Mouse (Mus musculus): ENCODE data around the gene Neurl2. TPM values are rescaled to one million over a fixed set of nuclear protein-coding genes. Genes with fewer than 3 reads are reported as not detected.

Neurl2 gene
- polyA plus RNA-seq, 1 experiment from 2014 or later, result 3.2 TPM

GRCm38 (mm10) chr2:164829090-164829489 lies 4.2 kb downstream of the Neurl2 start:
- no peaks in the 10 kb centered on the region for H3K27me3 ChIP-seq (ENCODE audit: control insufficient read depth, insufficient read depth, low read length)
- no peak overlapping the region for H3K9ac ChIP-seq (ENCODE audit: low read length)
- DNase-seq (ENCODE audit: low spot score) (no peak), ATAC-seq (replicated peaks; ENCODE audit: low FRiP score) (no peak)
- H3K27ac ChIP-seq (ENCODE audit: low read depth, low read length), result no peak overlapping the region
- H3K4me2 ChIP-seq (ENCODE audit: low read depth, low read length, severe bottlenecking), result no peak overlapping the region
- H3K9me3 ChIP-seq (ENCODE audit: control insufficient read depth, low read length), result no peaks in the 10 kb centered on the region
- 93% methylated on average over 1 of the region's 1 CpGs for WGBS
- no peaks in the 10 kb centered on the region; the same call in 1 of the 2 replicates for H3K4me1 ChIP-seq (replicated peaks; ENCODE audit: control insufficient read depth, insufficient read depth, low read length)
- H3K36me3 ChIP-seq (ENCODE audit: control insufficient read depth, insufficient read depth, low read length), result peaks cover 3% of the 10 kb centered on the region; the same call in 1 of the 2 replicates
- H3K4me3 ChIP-seq (ENCODE audit: low read depth, low read length), result no peak overlapping the region

DNA sequence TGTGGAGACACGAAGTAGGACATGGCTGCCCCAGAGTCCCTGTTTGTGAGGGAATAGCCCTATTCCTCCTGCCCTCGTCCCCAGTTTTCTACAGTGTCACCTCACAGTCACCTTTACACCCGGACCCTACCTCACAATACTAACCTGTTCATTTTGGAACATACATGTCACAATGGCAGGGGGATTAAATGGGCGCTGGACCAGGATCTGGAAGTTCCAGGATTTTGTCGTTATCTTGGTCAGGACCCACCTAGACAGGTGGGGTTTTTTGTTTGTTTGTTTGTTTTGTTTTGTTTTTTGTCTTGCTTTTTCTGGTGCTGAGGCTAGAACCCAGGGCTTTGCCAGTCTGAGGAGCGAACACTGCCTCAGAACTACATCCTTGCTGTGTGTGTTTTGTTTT lies 4.8 kb downstream of the Neurl2 start, which contains the start of gene Spata25:
Gene Spata25 (minus strand): TSS at position 101 of the 400 bp plus-strand sequence.
- H3K4me3 ChIP-seq (ENCODE audit: low read depth, low read length), result no peak within 1 kb of the TSS
- H3K27me3 ChIP-seq (ENCODE audit: control insufficient read depth, insufficient read depth, low read length), result no peaks in the 10 kb centered on the region
- H3K27ac ChIP-seq (ENCODE audit: low read depth, low read length), result no peak within 1 kb of the TSS
- H3K4me1 ChIP-seq (replicated peaks; ENCODE audit: control insufficient read depth, insufficient read depth, low read length), result peaks cover 2% of the 10 kb centered on the region; the same call in 1 of the 2 replicates
- H3K4me2 ChIP-seq (ENCODE audit: low read depth, low read length, severe bottlenecking), result no peak within 1 kb of the TSS
- DNase-seq (ENCODE audit: low spot score) (no peak), ATAC-seq (replicated peaks; ENCODE audit: low FRiP score) (no peak)
- peaks cover 3% of the 10 kb centered on the region; the same call in 1 of the 2 replicates for H3K36me3 ChIP-seq (ENCODE audit: control insufficient read depth, insufficient read depth, low read length)
- H3K9me3 ChIP-seq (ENCODE audit: control insufficient read depth, low read length), result no peaks in the 10 kb centered on the region
- WGBS, result 92% methylated on average over 6 of the region's 6 CpGs
- H3K9ac ChIP-seq (ENCODE audit: low read length), result no peak within 1 kb of the TSS

- no peak overlapping the region for H3K9ac ChIP-seq (ENCODE audit: low read length)
- 89% methylated on average over 16 of the region's 16 CpGs for WGBS
- DNase-seq (ENCODE audit: low spot score) (no peak), ATAC-seq (replicated peaks; ENCODE audit: low FRiP score) (no peak)
- no peaks in the 10 kb centered on the region for H3K27me3 ChIP-seq (ENCODE audit: control insufficient read depth, insufficient read depth, low read length)
- H3K36me3 ChIP-seq (ENCODE audit: control insufficient read depth, insufficient read depth, low read length), result peaks cover 3% of the 10 kb centered on the region; the same call in 1 of the 2 replicates
- no peaks in the 10 kb centered on the region for H3K9me3 ChIP-seq (ENCODE audit: control insufficient read depth, low read length)
- H3K4me2 ChIP-seq (ENCODE audit: low read depth, low read length, severe bottlenecking), result no peak overlapping the region
- peaks cover 4% of the 10 kb centered on the region; the same call in 1 of the 2 replicates for H3K4me1 ChIP-seq (replicated peaks; ENCODE audit: control insufficient read depth, insufficient read depth, low read length)
- H3K27ac ChIP-seq (ENCODE audit: low read depth, low read length), result no peak overlapping the region
- no peak overlapping the region for H3K4me3 ChIP-seq (ENCODE audit: low read depth, low read length)
Observed at GRCm38 (mm10) chr2:164827146-164827850, 6.0 kb downstream of the Neurl2 start.

- no peaks in the 10 kb centered on the region for H3K27me3 ChIP-seq (ENCODE audit: control insufficient read depth, insufficient read depth, low read length)
- H3K4me2 ChIP-seq (ENCODE audit: low read depth, low read length, severe bottlenecking), result no peak overlapping the region
- H3K36me3 ChIP-seq (ENCODE audit: control insufficient read depth, insufficient read depth, low read length), result peaks cover 3% of the 10 kb centered on the region; the same call in 1 of the 2 replicates
- 97% methylated on average over 17 of the region's 17 CpGs for WGBS
- H3K9me3 ChIP-seq (ENCODE audit: control insufficient read depth, low read length), result no peaks in the 10 kb centered on the region
- H3K27ac ChIP-seq (ENCODE audit: low read depth, low read length), result no peak overlapping the region
- ATAC-seq (replicated peaks; ENCODE audit: low FRiP score) (no peak), DNase-seq (ENCODE audit: low spot score) (no peak)
- H3K4me1 ChIP-seq (replicated peaks; ENCODE audit: control insufficient read depth, insufficient read depth, low read length), result peaks cover 6% of the 10 kb centered on the region; the same call in 1 of the 2 replicates
- H3K4me3 ChIP-seq (ENCODE audit: low read depth, low read length), result no peak overlapping the region
- H3K9ac ChIP-seq (ENCODE audit: low read length), result no peak overlapping the region
Observed at GRCm38 (mm10) chr2:164825521-164825920, 7.7 kb downstream of the Neurl2 start.

DNA sequence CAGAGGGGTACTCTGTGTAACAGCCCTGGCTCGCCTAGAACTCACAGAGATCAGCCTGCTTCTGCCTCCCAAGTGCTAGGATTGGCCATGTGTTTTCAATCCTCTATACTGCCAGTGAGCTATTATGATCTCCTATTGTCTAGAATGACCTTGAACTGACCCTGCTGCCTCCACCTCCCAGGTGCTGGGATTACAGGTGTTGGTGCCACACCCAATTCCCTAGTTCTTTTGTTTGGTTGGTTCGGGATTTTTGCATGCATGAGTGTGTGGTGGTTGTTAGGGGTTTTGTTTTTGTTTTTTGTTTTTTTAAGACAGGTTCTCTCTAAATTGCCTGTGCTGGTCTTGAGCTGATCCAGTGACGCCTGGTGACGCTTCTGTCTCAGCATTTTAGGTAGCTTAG lies 9.3 kb downstream of the Neurl2 start:
- no peak for DNase-seq (ENCODE audit: low spot score)
- Histone ChIP-seq H3K9ac (ENCODE audit: low read length) (no peak overlapping the region), H3K27ac (ENCODE audit: low read depth, low read length) (no peak overlapping the region), H3K9me3 (ENCODE audit: control insufficient read depth, low read length) (no peaks in the 10 kb centered on the region), H3K4me3 (ENCODE audit: low read depth, low read length) (no peak overlapping the region), H3K27me3 (ENCODE audit: control insufficient read depth, insufficient read depth, low read length) (no peaks in the 10 kb centered on the region), H3K4me2 (ENCODE audit: low read depth, low read length, severe bottlenecking) (no peak overlapping the region), H3K4me1 (replicated peaks; ENCODE audit: control insufficient read depth, insufficient read depth, low read length) (peaks cover 6% of the 10 kb centered on the region; the same call in 1 of the 2 replicates), H3K36me3 (ENCODE audit: control insufficient read depth, insufficient read depth, low read length) (peaks cover 3% of the 10 kb centered on the region; the same call in 1 of the 2 replicates)
- 92% methylated on average over 4 of the region's 4 CpGs for WGBS
- no peak for ATAC-seq (replicated peaks; ENCODE audit: low FRiP score)

- H3K4me1 ChIP-seq (replicated peaks; ENCODE audit: control insufficient read depth, insufficient read depth, low read length), result peaks cover 6% of the 10 kb centered on the region; the same call in 1 of the 2 replicates
- no peaks in the 10 kb centered on the region for H3K9me3 ChIP-seq (ENCODE audit: control insufficient read depth, low read length)
- DNase-seq (ENCODE audit: low spot score), result no peak
- peaks cover 3% of the 10 kb centered on the region; the same call in 1 of the 2 replicates for H3K36me3 ChIP-seq (ENCODE audit: control insufficient read depth, insufficient read depth, low read length)
- ATAC-seq (replicated peaks; ENCODE audit: low FRiP score), result peak; percentile 65
- H3K9ac ChIP-seq (ENCODE audit: low read length), result peak overlapping the region; percentile 64
- peak overlapping the region; percentile 54 for H3K4me2 ChIP-seq (ENCODE audit: low read depth, low read length, severe bottlenecking)
- 4% methylated on average over 10 of the region's 10 CpGs for WGBS
- H3K27ac ChIP-seq (ENCODE audit: low read depth, low read length), result peak overlapping the region; percentile 77; the same call in 1 of the 2 replicates
- peak overlapping the region; percentile 57 for H3K4me3 ChIP-seq (ENCODE audit: low read depth, low read length)
- no peaks in the 10 kb centered on the region for H3K27me3 ChIP-seq (ENCODE audit: control insufficient read depth, insufficient read depth, low read length)
Observed at GRCm38 (mm10) chr2:164823181-164823585, 10.1 kb downstream of the Neurl2 start.

DNA sequence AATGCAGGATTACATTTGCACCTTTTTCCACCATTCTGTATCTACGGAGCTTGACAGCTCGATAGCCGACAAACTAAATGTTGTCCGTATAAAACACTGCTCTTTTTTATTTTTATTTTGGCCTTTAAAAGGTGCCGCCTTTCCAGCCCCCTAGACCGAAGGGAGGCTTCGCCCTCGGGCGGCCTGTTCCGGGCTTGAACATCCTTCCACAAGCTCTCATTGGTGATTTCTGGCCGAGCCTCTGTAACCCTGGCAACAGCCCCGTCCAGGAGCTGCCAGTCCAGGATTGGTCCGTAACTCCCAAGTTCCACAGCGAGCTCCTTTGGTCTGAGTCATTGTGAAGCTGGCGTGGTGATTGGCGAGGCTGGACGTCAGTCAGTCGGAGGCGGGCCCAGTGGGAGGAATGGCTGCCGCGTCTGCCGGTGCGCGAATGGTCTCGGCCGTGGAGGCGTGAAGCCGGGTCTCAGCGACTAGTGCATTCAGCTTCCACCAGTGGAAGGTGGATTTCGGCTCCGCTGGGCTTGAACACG lies 10.6 kb downstream of the Neurl2 start, which contains the start of gene Zswim1:
Gene Zswim1 (plus strand): TSS at position 51 of the 530 bp plus-strand sequence.
- peak within 1 kb of the TSS; percentile 57 for H3K4me3 ChIP-seq (ENCODE audit: low read depth, low read length)
- peak within 1 kb of the TSS; percentile 54 for H3K4me2 ChIP-seq (ENCODE audit: low read depth, low read length, severe bottlenecking)
- peak within 1 kb of the TSS; percentile 77; the same call in 1 of the 2 replicates for H3K27ac ChIP-seq (ENCODE audit: low read depth, low read length)
- peaks cover 3% of the 10 kb centered on the region; the same call in 1 of the 2 replicates for H3K36me3 ChIP-seq (ENCODE audit: control insufficient read depth, insufficient read depth, low read length)
- WGBS, result 2% methylated on average over 32 of the region's 32 CpGs
- peak; percentile 99 for DNase-seq (ENCODE audit: low spot score)
- no peaks in the 10 kb centered on the region for H3K27me3 ChIP-seq (ENCODE audit: control insufficient read depth, insufficient read depth, low read length)
- H3K4me1 ChIP-seq (replicated peaks; ENCODE audit: control insufficient read depth, insufficient read depth, low read length), result peaks cover 6% of the 10 kb centered on the region; the same call in 1 of the 2 replicates
- ATAC-seq (replicated peaks; ENCODE audit: low FRiP score), result peak; percentile 99
- peak within 1 kb of the TSS; percentile 64 for H3K9ac ChIP-seq (ENCODE audit: low read length)
- H3K9me3 ChIP-seq (ENCODE audit: control insufficient read depth, low read length), result no peaks in the 10 kb centered on the region

DNA sequence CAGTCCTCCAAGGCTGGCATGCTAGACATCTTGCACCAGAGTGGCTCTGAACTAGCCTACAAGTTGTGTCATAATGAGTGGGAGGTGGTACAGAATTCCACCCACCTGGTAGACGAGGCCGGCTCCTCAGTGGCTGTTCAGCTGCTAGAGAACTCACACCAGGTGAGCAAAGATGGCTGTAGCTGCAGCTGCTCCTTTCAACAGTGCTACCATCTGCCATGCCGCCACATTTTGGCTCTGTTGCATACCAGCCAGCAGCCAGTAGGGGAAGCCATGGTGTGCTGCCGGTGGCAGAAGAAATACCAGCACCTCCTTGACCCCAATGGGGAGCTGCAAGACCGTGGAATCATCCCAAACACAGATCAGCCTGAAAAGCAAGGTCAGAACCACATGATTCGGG lies 12.2 kb downstream of the Neurl2 start:
- peaks cover 6% of the 10 kb centered on the region; the same call in 1 of the 2 replicates for H3K4me1 ChIP-seq (replicated peaks; ENCODE audit: control insufficient read depth, insufficient read depth, low read length)
- ATAC-seq (replicated peaks; ENCODE audit: low FRiP score) (no peak), DNase-seq (ENCODE audit: low spot score) (no peak)
- peaks cover 3% of the 10 kb centered on the region; the same call in 1 of the 2 replicates for H3K36me3 ChIP-seq (ENCODE audit: control insufficient read depth, insufficient read depth, low read length)
- WGBS, result 82% methylated on average over 6 of the region's 6 CpGs
- H3K4me2 ChIP-seq (ENCODE audit: low read depth, low read length, severe bottlenecking), result no peak overlapping the region
- H3K9ac ChIP-seq (ENCODE audit: low read length), result no peak overlapping the region
- no peaks in the 10 kb centered on the region for H3K9me3 ChIP-seq (ENCODE audit: control insufficient read depth, low read length)
- no peak overlapping the region for H3K4me3 ChIP-seq (ENCODE audit: low read depth, low read length)
- no peak overlapping the region for H3K27ac ChIP-seq (ENCODE audit: low read depth, low read length)
- no peaks in the 10 kb centered on the region for H3K27me3 ChIP-seq (ENCODE audit: control insufficient read depth, insufficient read depth, low read length)
